Mouse (Mus musculus) heart, adult 2 months (tissue): ENCODE data around the gene Chsy1. TPM values are rescaled to one million over a fixed set of nuclear protein-coding genes. Genes with fewer than 3 reads are reported as not detected.

ENCODE experiments used
- DNase-seq, 2 experiments: peaks; one replicate each; pipeline ENCODE4 v3.0.0; 2021
- H3K27ac ChIP-seq: fragments of 200-600 bp; 2 replicates; pipeline ENCODE4 v1.8.1; 2022
- H3K27me3 ChIP-seq: fragments of 200-500 bp; 2 replicates; pipeline ENCODE4 v1.6.1; 2012; ENCODE audit warnings: mild to moderate bottlenecking, low read length, inconsistent platforms, mixed read lengths; ENCODE audit not compliant: control insufficient read depth, insufficient read depth
- H3K36me3 ChIP-seq: fragments of 200-500 bp; 2 replicates; pipeline ENCODE4 v1.6.1; 2012; ENCODE audit warnings: low read length, inconsistent platforms; ENCODE audit not compliant: control insufficient read depth, insufficient read depth
- H3K4me1 ChIP-seq: fragments of 200-500 bp; 2 replicates; pipeline ENCODE4 v1.6.1; 2011; ENCODE audit warnings: low read length; ENCODE audit not compliant: control insufficient read depth, insufficient read depth
- H3K4me3 ChIP-seq: fragments of 200-600 bp; 2 replicates; pipeline ENCODE4 v1.8.1; 2022
- H3K79me2 ChIP-seq: fragments of 200-500 bp; replicated peaks from 2 replicates; pipeline ENCODE4 v1.6.1; 2012; ENCODE audit warnings: mild to moderate bottlenecking, inconsistent platforms, low read length, moderate library complexity, mixed read lengths; ENCODE audit not compliant: control insufficient read depth, insufficient read depth
- H3K9ac ChIP-seq: fragments of 200-500 bp; 2 replicates; pipeline ENCODE4 v1.6.1; 2012; ENCODE audit warnings: low read depth, mild to moderate bottlenecking, control low read depth, inconsistent platforms, low read length, mixed read lengths
- CTCF ChIP-seq: fragments of 200-600 bp; IDR thresholded peaks from 2 replicates; pipeline ENCODE4 v1.8.1; 2022; ENCODE audit warnings: antibody characterized with exemption, mild to moderate bottlenecking, moderate library complexity
- EP300 ChIP-seq: fragments of 200-500 bp; IDR thresholded peaks from 2 replicates; pipeline ENCODE4 v1.6.1; 2011; ENCODE audit warnings: low read depth, low read length, control low read depth; ENCODE audit not compliant: insufficient read depth
- POLR2A ChIP-seq: fragments of 200-500 bp; IDR thresholded peaks from 2 replicates; pipeline ENCODE4 v1.6.1; 2011; ENCODE audit warnings: mild to moderate bottlenecking, low read depth, low read length, control low read depth; ENCODE audit not compliant: insufficient read depth
- WGBS: fragments of 180-500 bp; shearing (Covaris S2); methylation state at CpG from one replicate; pipeline ENCODE4 v1.1.7; 2018; 5-methylcytosine and 5-hydroxymethylcytosine counted together
- intact Hi-C: fragments of 180-260 bp; cut with DNase I; formaldehyde crosslinking; loops from one replicate; pipeline ENCODE4 v1.15.1; 2025
- long read RNA-seq: library from polyadenylated mRNA; stranded (forward); transcript quantifications from one replicate; pipeline ENCODE4 v2.0.0, GENCODE M21; 2021
- polyA plus RNA-seq: library from polyadenylated mRNA; depleted of rRNA; stranded (reverse); fragments of >200 nt; gene quantifications from 2 replicates; pipeline ENCODE4 v1.2.3, GENCODE M21; 2012; rRNA removed
- total RNA-seq, 2 experiments: library from RNA; stranded (reverse); gene quantifications; 2 replicates each; pipeline ENCODE4 v1.2.3; 2021

The Chsy1 gene
- total RNA-seq = 10 to 100 TPM; 12.3 to 13.4 TPM
- 4.8 and 7.5 TPM in 2 replicates for polyA plus RNA-seq
- long read RNA-seq, full-length matches to known transcripts = 8 of 10 reads
- long read RNA-seq, partial matches to known transcripts = 2 of 10 reads
- long read RNA-seq, other reads (novel, unspliced or antisense) = 0 of 10 reads

DNA sequence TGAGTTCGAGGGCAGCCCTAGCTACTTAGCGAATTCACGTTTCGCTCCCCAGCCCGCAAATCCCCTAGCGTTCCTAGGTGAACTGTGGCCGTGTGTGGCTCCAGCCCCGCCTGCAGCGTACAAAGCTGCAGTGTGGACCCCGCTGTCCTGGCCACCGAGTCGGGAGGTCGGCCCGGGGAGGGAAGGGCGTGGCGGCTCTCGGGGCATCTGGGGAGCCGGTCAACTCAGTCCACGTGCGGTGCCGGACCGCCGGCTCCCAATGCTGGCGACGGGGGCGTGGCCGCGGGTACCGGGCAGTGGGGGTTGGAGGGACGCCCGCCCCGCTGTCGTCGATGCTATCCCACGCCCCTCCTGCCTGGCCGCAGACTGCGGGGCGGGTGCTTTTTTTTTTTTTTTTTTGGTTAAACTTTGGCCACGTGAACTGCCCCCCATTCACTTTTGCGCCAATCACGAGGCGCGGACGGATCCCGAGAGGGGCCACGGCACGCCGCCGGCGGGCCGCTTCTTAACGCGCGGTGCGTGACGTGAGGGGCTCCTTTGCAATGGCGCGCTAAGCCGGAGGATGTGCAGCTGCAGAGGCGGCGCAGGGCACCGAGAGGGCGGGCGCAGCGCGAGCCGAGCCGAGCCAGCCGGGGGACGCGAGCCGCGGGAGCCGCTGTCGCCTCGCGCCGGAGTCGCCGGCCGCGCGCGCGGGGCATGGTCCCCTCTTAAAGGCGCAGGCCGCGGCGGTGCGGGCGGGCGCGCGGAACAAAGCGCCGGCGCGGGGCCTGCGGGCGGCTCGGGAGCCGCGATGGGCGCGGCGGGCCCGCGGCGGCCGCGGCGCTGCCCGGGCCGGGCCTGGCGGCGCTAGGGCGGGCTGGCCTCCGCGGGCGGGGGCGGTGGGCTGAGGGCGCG is at the start of gene Chsy1:
TSS of gene Chsy1 (plus strand) at position 555 of the 894 bp plus-strand sequence.
- intact Hi-C loops = loop anchor here (5.0 kb wide), 1 partner anchor 88 kb away; no protein-coding TSS in a partner anchor
- H3K27me3 ChIP-seq = no peaks in the 10 kb centered on the region
- peak within 1 kb of the TSS; percentile 70 for H3K4me3 ChIP-seq
- H3K4me1 ChIP-seq = peaks cover 2% of the 10 kb centered on the region; the same call in 1 of the 2 replicates
- peak; percentile 73; the same call in 1 of the 2 replicates for TF ChIP-seq POLR2A
- no peak for TF ChIP-seq EP300
- TF ChIP-seq CTCF = no peak
- H3K27ac ChIP-seq = peak within 1 kb of the TSS; percentile 74
- WGBS = 6% methylated on average over 117 of the region's 123 CpGs
- peak within 1 kb of the TSS; percentile 95 for H3K9ac ChIP-seq
- no peaks in the 10 kb centered on the region for H3K36me3 ChIP-seq
- H3K79me2 ChIP-seq = no peaks in the 10 kb centered on the region
- peak; percentile 95 for DNase-seq

DNA sequence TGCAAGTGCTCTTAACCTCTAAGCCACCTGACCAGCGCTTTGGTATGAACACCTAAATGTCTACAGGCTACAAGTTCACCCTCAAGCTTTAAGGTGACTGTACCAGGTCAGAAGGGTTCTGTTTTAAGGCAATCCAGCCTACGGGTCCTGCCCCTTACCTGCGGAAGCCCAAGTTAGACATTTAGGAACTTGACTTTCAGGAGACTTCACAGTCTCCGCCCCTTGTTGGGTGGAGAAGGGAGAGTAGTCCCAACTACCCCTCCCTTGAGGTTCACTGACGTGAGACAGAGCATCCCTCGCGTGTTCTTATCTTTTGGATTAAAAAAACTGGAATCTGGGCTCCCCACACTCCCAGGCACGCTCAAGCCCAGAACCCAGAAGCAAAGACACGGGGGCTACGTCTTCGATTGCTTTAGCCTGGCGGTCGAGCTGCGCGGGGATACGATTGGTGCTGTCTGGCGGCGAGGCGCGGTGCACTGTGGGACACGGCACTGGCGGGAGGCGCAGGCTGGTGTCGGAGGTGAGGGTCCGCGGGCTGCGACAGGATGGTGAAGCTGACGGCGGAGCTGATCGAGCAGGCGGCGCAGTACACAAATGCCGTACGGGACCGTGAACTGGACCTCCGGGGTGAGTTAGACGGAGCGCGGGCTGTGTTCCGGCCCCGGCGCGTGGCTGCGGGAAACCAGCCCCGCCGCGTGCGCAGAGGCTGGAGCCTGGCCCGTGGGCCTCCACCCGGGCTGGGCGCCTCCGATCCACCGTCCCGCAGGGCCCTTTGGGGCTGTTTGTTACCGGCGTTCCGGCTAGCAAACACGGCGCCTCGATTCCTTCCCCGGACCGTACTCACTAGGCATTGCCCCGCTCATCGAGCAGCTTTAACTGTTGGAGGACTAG is 49.0 kb upstream of the Chsy1 start:
- H3K4me1 ChIP-seq = peaks cover 5% of the 10 kb centered on the region
- no peaks in the 10 kb centered on the region for H3K27me3 ChIP-seq
- H3K27ac ChIP-seq = peak overlapping the region; percentile 90
- no peaks in the 10 kb centered on the region; the same call in 1 of the 2 replicates for H3K36me3 ChIP-seq
- under 1% methylated on average over 63 of the region's 64 CpGs for WGBS
- H3K4me3 ChIP-seq = peak overlapping the region; percentile 73
- peak; percentile 91 to 95 for DNase-seq
- 0 out of 2 replicates have a peak, but pooled peaks have one; percentile 13 for TF ChIP-seq CTCF
- peak; percentile 85 for TF ChIP-seq POLR2A
- no peak for TF ChIP-seq EP300
- peak overlapping the region; percentile 92 for H3K9ac ChIP-seq
- peaks cover 2% of the 10 kb centered on the region; the same call in 1 of the 2 replicates for H3K79me2 ChIP-seq
- intact Hi-C loops = no loop called here

DNA sequence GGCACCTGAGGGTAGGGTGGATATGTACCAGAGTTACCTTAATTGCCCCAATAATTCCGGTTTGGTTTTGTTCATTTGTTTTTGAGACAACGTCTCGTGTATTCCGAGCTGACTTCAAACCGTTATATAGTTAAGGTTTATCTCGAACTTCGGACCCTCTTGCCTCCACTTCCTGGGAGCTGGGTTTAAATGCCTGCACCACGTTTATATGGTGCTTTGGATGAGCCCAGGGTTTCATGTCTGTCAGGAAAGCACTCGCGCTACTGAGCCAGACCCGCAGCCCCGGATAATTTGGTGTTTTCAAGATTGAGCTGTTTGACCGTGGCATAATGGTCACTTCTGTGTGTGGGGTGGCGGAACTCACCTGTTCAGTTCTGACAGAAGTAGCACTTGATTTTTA is 48.3 kb upstream of the Chsy1 start:
- TF ChIP-seq POLR2A (no peak), CTCF (no peak), EP300 (no peak)
- Histone ChIP-seq H3K27ac (peak overlapping the region; percentile 90; the same call in 1 of the 2 replicates), H3K79me2 (peaks cover 2% of the 10 kb centered on the region; the same call in 1 of the 2 replicates), H3K9ac (peak overlapping the region; percentile 92), H3K4me1 (peaks cover 5% of the 10 kb centered on the region), H3K4me3 (peak overlapping the region; percentile 73), H3K36me3 (no peaks in the 10 kb centered on the region; the same call in 1 of the 2 replicates), H3K27me3 (no peaks in the 10 kb centered on the region)
- intact Hi-C loops = no loop called here
- WGBS = 2% methylated on average over 14 of the region's 14 CpGs
- no peak for DNase-seq

DNA sequence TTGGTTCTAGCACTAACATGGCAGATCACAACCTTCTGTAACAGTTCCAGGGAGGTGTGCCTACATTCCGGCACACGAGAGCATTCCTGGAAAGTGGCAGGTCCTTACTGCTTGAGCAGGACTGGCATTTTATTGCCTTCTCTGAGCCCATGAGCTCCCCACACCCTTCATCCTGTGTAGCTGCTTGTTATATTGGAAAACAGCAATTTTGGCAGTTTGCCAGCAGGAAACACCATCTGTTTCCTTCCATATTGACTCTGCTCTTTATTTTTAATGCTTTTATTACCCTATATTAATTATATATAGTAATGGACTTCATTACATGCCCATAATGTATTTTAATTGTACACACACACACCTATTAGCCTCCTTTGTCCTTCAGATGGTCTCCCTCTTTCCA is 32.9 kb upstream of the Chsy1 start:
- intact Hi-C loops = no loop called here

DNA sequence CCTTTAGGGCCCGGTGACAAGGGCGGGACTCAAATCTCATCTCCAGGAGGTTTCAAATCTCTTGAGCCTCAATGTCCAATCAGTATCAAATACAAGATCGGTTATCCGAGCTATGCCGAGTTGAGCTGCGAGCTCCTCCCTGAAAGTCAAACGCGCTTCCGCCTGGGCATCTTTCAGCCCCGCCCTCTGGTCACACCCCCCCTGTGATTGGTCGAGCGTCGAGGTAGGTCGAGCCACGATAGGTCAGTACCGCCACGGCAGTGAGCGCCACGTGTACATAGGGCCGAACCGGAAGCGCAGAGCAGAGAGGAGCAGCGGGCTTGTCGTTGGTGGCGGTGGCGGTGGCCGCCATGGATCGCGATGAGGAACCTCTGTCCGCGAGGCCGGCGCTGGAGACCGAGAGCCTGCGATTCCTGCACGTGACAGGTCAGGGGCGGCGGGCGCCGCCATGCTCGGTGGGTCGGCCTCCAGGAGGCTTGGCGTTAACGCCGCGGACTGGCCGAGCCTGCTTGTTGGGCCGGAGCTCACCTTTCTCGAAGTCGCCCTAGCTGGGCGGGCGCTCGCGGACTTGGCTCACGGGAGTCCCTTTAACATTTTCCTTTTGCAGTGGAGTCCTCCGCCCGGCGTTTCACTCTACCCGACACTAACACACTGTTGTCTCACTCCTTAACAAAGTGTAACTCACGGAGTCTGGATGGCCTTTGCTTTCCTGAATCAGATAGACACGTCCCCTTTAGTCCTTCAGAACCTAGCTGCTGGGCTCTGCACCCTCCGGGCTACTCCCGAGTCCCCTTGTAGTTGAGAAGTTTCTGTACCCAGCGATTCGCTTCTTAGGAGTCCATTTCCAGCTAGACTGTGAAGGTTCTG is 29.7 kb upstream of the Chsy1 start, which contains the start of gene Selenos:
TSS of gene Selenos (plus strand) at position 286 of the 867 bp plus-strand sequence.
- TF ChIP-seq EP300 (peak; percentile 82), CTCF (no peak), POLR2A (peak; percentile 81)
- H3K4me1 ChIP-seq = peaks cover 6% of the 10 kb centered on the region
- peak within 1 kb of the TSS; percentile 53 for H3K9ac ChIP-seq
- intact Hi-C loops = no loop called here
- no peaks in the 10 kb centered on the region for H3K27me3 ChIP-seq
- H3K27ac ChIP-seq = peak within 1 kb of the TSS; percentile 85
- peak; percentile 93 to 96 for DNase-seq
- peaks cover 5% of the 10 kb centered on the region for H3K36me3 ChIP-seq
- H3K4me3 ChIP-seq = peak within 1 kb of the TSS; percentile 66
- WGBS = under 1% methylated on average over 65 of the region's 65 CpGs
- H3K79me2 ChIP-seq = no peaks in the 10 kb centered on the region

More for the DNA sequence above, 32.9 kb upstream of the Chsy1 start:
- Histone ChIP-seq H3K4me1 (peaks cover 4% of the 10 kb centered on the region), H3K9ac (no peak overlapping the region), H3K79me2 (no peaks in the 10 kb centered on the region), H3K36me3 (no peaks in the 10 kb centered on the region; the same call in 1 of the 2 replicates), H3K4me3 (no peak overlapping the region), H3K27ac (no peak overlapping the region), H3K27me3 (no peaks in the 10 kb centered on the region)
- no peak for DNase-seq
- TF ChIP-seq EP300 = no peak
- TF ChIP-seq POLR2A = no peak
- 62% methylated on average over 2 of the region's 2 CpGs for WGBS
